Mouse (Mus musculus) neutrophil, adult 59 days (primary cell): ENCODE results near the gene Bik. TPM values are rescaled to one million over a fixed set of nuclear protein-coding genes. Genes with fewer than 3 reads are reported as not detected.

Source experiments
- total RNA-seq, 2 experiments: library from RNA; stranded (reverse); gene quantifications; 1 replicate in 1 of 2; 2 replicates in 1 of 2; pipeline ENCODE4 v1.2.4; 2023

Gene Bik
- total RNA-seq = not detected

DNA sequence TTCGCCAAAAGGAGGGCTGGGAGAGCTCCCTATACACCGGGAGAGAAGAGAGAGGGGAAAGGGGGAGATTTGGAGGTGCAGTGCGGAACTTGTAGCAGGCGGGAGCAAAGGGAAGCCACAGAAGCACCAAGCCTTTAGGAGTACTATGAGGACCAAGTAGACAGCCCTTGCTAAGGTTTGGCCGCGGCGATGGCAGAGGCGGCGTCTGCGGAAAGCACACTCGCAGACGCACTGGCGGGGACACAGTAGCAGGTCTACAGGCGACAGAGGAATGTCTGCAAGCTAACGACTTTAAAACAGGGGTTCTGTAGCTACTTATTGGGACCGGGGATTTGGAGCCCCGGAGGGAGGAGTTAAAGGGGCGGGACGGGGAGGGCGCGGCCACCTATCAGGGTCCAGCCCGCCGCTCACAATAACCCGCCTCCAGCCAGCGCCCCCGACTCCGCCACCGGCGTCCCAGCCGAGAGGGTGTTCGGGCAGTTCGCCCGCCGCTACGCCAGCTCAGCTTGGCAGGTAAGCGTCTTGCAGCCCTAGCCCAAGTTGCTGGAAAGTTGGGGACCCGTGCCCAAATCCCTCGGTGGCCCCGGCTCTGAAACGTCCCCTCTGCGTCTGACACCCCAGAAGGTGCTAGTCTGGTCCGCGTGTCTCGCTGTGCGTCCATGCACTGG, at the start of gene Bik:
Gene Bik (plus strand): TSS at position 439 of the 668 bp plus-strand sequence.

GRCm38 (mm10) chr15:83510805-83511405, 15.8 kb upstream of the Bik start, which contains the start of gene Ttll1:
Gene Ttll1 (minus strand): TSS chr15:83510893.

DNA sequence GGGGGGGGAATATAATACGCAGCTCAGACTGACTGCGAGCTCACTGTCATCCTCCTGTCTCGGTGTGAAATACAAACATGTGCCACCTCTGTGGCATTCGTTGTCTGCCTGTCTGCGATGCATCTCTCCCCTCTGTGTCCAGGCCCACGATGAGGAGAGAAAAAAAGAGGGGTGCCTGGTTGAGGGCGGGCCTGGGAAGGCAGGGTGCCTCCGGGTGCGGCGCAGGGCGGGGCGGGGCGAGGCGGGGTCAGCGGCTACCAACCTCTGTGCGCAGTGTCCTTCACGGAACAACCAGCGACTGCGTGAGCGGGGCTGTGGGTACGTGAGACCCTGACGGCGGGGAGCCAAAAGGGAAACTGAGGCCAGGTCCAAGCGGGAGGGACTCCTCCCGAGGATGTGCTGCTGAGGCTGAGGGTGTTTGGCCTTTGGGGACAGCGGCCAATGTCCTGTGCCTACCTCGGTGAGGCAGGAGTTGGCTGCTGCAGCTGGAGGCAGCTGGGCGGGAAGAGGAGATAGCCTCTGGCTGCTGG, 36.7 kb downstream of the Bik start, which contains the start of the genes Tspo and Mcat:
Gene Tspo (plus strand): TSS at position 266 of the 530 bp plus-strand sequence.
Gene Mcat (minus strand): TSS at position 461 of the 530 bp plus-strand sequence.

Other genes starting within 250 kb of the Bik start
- 10 to 100 TPM; 11.7 to 15.7 TPM for gene Arfgap3, start 176.6 kb upstream of the Bik start, total RNA-seq
- gene Pacsin2, start 62.3 kb upstream of the Bik start, total RNA-seq = 100 to 1,000 TPM; 112 to 116 TPM
- gene Ttll1, start 16.0 kb upstream of the Bik start, total RNA-seq = 1 to 10 TPM; 5.0 to 5.2 TPM
- 100 to 1,000 TPM; 246 to 252 TPM for gene Tspo, start 36.7 kb downstream of the Bik start, total RNA-seq
- gene Mcat, start 36.9 kb downstream of the Bik start, total RNA-seq = 1 to 10 TPM; 7.0 to 8.0 TPM
- gene Ttll12, start 68.3 kb downstream of the Bik start, total RNA-seq = 1 to 10 TPM; 5.4 to 7.4 TPM
- not detected for gene Scube1, start 198.2 kb downstream of the Bik start, total RNA-seq